Mouse (Mus musculus): ENCODE data around the gene Klhl12.
"Not testable (repeated sequence)": the region's sequence is repeated elsewhere in the genome, so short reads cannot be mapped to it uniquely, and the experiment has no call there.

Klhl12 gene

GRCm38 (mm10) chr1:134513876-134514590 lies 58.7 kb downstream of the Klhl12 start:
- DNase-seq (ENCODE audit: low read depth, low spot score), result no peak

GRCm38 (mm10) chr1:134515891-134516290 lies 60.6 kb downstream of the Klhl12 start:
- DNase-seq (ENCODE audit: low read depth, low spot score), result no peak

GRCm38 (mm10) chr1:134516491-134517198 lies 61.3 kb downstream of the Klhl12 start:
- peak; percentile 84 for DNase-seq (ENCODE audit: low read depth, low spot score)

GRCm38 (mm10) chr1:134517841-134518240 lies 62.5 kb downstream of the Klhl12 start:
- DNase-seq (ENCODE audit: low read depth, low spot score), result not testable (repeated sequence)

- DNase-seq (ENCODE audit: low read depth, low spot score), result peak; percentile 88
Measured at GRCm38 (mm10) chr1:134518677-134519076, 63.3 kb downstream of the Klhl12 start.

- not testable (repeated sequence) for DNase-seq (ENCODE audit: low read depth, low spot score)
Measured at GRCm38 (mm10) chr1:134519201-134519600, 63.9 kb downstream of the Klhl12 start.

- no peak for DNase-seq (ENCODE audit: low read depth, low spot score)
Measured at GRCm38 (mm10) chr1:134520001-134520721, 64.8 kb downstream of the Klhl12 start.

- no peak for DNase-seq (ENCODE audit: low read depth, low spot score)
Measured at GRCm38 (mm10) chr1:134521163-134521562, 65.8 kb downstream of the Klhl12 start.

- no peak for DNase-seq (ENCODE audit: low read depth, low spot score)
Measured at GRCm38 (mm10) chr1:134522325-134522724, 67.0 kb downstream of the Klhl12 start.

GRCm38 (mm10) chr1:134524424-134524823 lies 69.1 kb downstream of the Klhl12 start:
- DNase-seq (ENCODE audit: low read depth, low spot score), result no peak

GRCm38 (mm10) chr1:134525015-134525414 lies 69.7 kb downstream of the Klhl12 start:
- DNase-seq (ENCODE audit: low read depth, low spot score), result no peak

GRCm38 (mm10) chr1:134526752-134527151 lies 71.4 kb downstream of the Klhl12 start:
- DNase-seq (ENCODE audit: low read depth, low spot score), result no peak

GRCm38 (mm10) chr1:134530618-134531017 lies 75.3 kb downstream of the Klhl12 start:
- DNase-seq (ENCODE audit: low read depth, low spot score), result no peak

- DNase-seq (ENCODE audit: low read depth, low spot score), result not testable (repeated sequence)
Measured at GRCm38 (mm10) chr1:134533710-134534109, 78.4 kb downstream of the Klhl12 start.

- no peak for DNase-seq (ENCODE audit: low read depth, low spot score)
Measured at GRCm38 (mm10) chr1:134535054-134535453, 79.7 kb downstream of the Klhl12 start.

GRCm38 (mm10) chr1:134535513-134535912 lies 80.2 kb downstream of the Klhl12 start:
- DNase-seq (ENCODE audit: low read depth, low spot score), result no peak

- DNase-seq (ENCODE audit: low read depth, low spot score), result no peak
Measured at GRCm38 (mm10) chr1:134540610-134541009, 85.3 kb downstream of the Klhl12 start.

All from mesoderm, embryonic 11.5 days (tissue).